Mouse (Mus musculus) forebrain, postnatal 0 days (tissue): ENCODE measurements around the gene Rpl13a. TPM values are rescaled to one million over a fixed set of nuclear protein-coding genes. Genes with fewer than 3 reads are reported as not detected.

ENCODE experiments used
- ATAC-seq: fragments of 200-750 bp; cut with Nextera tagmentation; 2 replicates; pipeline ENCODE4 v1.8.0; 2017; ENCODE audit warnings: mild to moderate bottlenecking, moderate library complexity
- DNase-seq: peaks from one replicate; pipeline ENCODE4 v3.0.0-alpha.2; 2015
- H3K27ac ChIP-seq: fragments of 300-500 bp; sonication (generic); 2 replicates; pipeline ENCODE4 v1.5.1; 2014; ENCODE audit warnings: low read depth, mild to moderate bottlenecking, antibody characterized with exemption, low read length, moderate library complexity, mixed read lengths
- H3K27me3 ChIP-seq: fragments of 300-500 bp; sonication (generic); 2 replicates; pipeline ENCODE4 v1.6.1; 2014; ENCODE audit warnings: mild to moderate bottlenecking, low read length, mixed read lengths; ENCODE audit not compliant: insufficient read depth
- H3K36me3 ChIP-seq: fragments of 300-500 bp; sonication (generic); 2 replicates; pipeline ENCODE4 v1.6.1; 2014; ENCODE audit warnings: mild to moderate bottlenecking, moderate library complexity; ENCODE audit not compliant: insufficient read depth
- H3K4me1 ChIP-seq: fragments of 300-500 bp; sonication (generic); 2 replicates; pipeline ENCODE4 v1.6.1; 2014; ENCODE audit warnings: antibody characterized with exemption; ENCODE audit not compliant: insufficient read depth
- H3K4me2 ChIP-seq: fragments of 300-500 bp; sonication (generic); 2 replicates; pipeline ENCODE4 v1.6.1; 2014; ENCODE audit warnings: low read depth, mild to moderate bottlenecking, moderate library complexity
- H3K4me3 ChIP-seq: fragments of 300-500 bp; sonication (generic); 2 replicates; pipeline ENCODE4 v1.5.1; 2014; ENCODE audit warnings: low read depth, low read length, mixed read lengths
- H3K9ac ChIP-seq: fragments of 300-500 bp; sonication (generic); 2 replicates; pipeline ENCODE4 v1.6.1; 2014; ENCODE audit warnings: mild to moderate bottlenecking
- H3K9me3 ChIP-seq: fragments of 300-500 bp; sonication (generic); 2 replicates; pipeline ENCODE4 v1.6.1; 2016; ENCODE audit warnings: low read length
- CTCF ChIP-seq: sonication (generic); IDR thresholded peaks from 2 replicates; pipeline ENCODE4 v1.5.1; 2016; ENCODE audit warnings: antibody characterized with exemption, control low read depth, low read depth
- WGBS: fragments of 180-500 bp; shearing (Covaris S2); extraction: QIAGEN DNeasy Blood & Tissue Kit; methylation state at CpG from one replicate; pipeline ENCODE4 v1.1.7; 2014; 5-methylcytosine and 5-hydroxymethylcytosine counted together
- polyA plus RNA-seq: library from polyadenylated mRNA; unstranded; fragments of >200 nt; fragmentation: Nextera tagmentation; extraction: Ambion mirVana; gene quantifications from 2 replicates; pipeline ENCODE4 v1.2.1, GENCODE M21; 2015
- total RNA-seq: library from RNA; depleted of rRNA; stranded (reverse); fragments of >200 nt; gene quantifications from 2 replicates; pipeline ENCODE4 v1.2.3, GENCODE M21; 2014

The Rpl13a gene
- total and polyA plus RNA-seq, 2 experiments from 2014 or later = 852 to 2,018 TPM

GRCm38 (mm10) chr7:45124224-45125143 is 4.1 kb downstream of the Rpl13a start, which contains the start of gene Rps11:
Gene Rps11 (minus strand): TSS chr7:45124439.
- peaks cover 60% of the 10 kb centered on the region for H3K36me3 ChIP-seq

GRCm38 (mm10) chr7:45123186-45123570 is 5.4 kb downstream of the Rpl13a start:
- DNase-seq (no peak), ATAC-seq (no peak)
- 22% methylated on average over 12 of the region's 12 CpGs for WGBS
- H3K9me3 ChIP-seq = no peaks in the 10 kb centered on the region
- peak overlapping the region; percentile 99 for H3K9ac ChIP-seq
- peak overlapping the region; percentile 91 for H3K4me2 ChIP-seq
- peak overlapping the region; percentile 86 for H3K4me3 ChIP-seq
- H3K27ac ChIP-seq = peak overlapping the region; percentile 92
- TF ChIP-seq CTCF = no peak
- peaks cover 11% of the 10 kb centered on the region for H3K4me1 ChIP-seq
- H3K36me3 ChIP-seq = peaks cover 68% of the 10 kb centered on the region
- no peaks in the 10 kb centered on the region for H3K27me3 ChIP-seq

More at GRCm38 (mm10) chr7:45124224-45125143, 4.1 kb downstream of the Rpl13a start, which contains the start of gene Rps11:
- ATAC-seq (peak; percentile 85), DNase-seq (peak; percentile 100)
- Histone ChIP-seq H3K4me1 (peaks cover 11% of the 10 kb centered on the region), H3K4me2 (peak within 1 kb of the TSS; percentile 91), H3K27ac (peak within 1 kb of the TSS; percentile 92), H3K9ac (peak within 1 kb of the TSS; percentile 99), H3K4me3 (peak within 1 kb of the TSS; percentile 86), H3K9me3 (no peaks in the 10 kb centered on the region), H3K27me3 (no peaks in the 10 kb centered on the region)
- 2% methylated on average over 59 of the region's 59 CpGs for WGBS
- TF ChIP-seq CTCF = no peak; the same call in none of the 2 replicates

- ATAC-seq (no peak), DNase-seq (no peak)
- Histone ChIP-seq H3K27me3 (no peaks in the 10 kb centered on the region), H3K27ac (no peak overlapping the region), H3K36me3 (peaks cover 73% of the 10 kb centered on the region), H3K4me1 (peaks cover 11% of the 10 kb centered on the region), H3K4me3 (peak overlapping the region; percentile 86), H3K4me2 (peak overlapping the region; percentile 91), H3K9me3 (no peaks in the 10 kb centered on the region), H3K9ac (peak overlapping the region; percentile 99)
- no peak for TF ChIP-seq CTCF
- 86% methylated on average over 15 of the region's 15 CpGs for WGBS
These were observed 5.9 kb downstream of the Rpl13a start for GRCm38 (mm10) chr7:45122561-45123185.

GRCm38 (mm10) chr7:45121966-45122365 is 6.6 kb downstream of the Rpl13a start:
- DNase-seq (no peak), ATAC-seq (no peak)
- no peak overlapping the region for H3K4me2 ChIP-seq
- H3K4me1 ChIP-seq = peaks cover 11% of the 10 kb centered on the region
- no peaks in the 10 kb centered on the region for H3K9me3 ChIP-seq
- no peak for TF ChIP-seq CTCF
- H3K27ac ChIP-seq = no peak overlapping the region
- no peak overlapping the region for H3K9ac ChIP-seq
- H3K27me3 ChIP-seq = no peaks in the 10 kb centered on the region
- peaks cover 73% of the 10 kb centered on the region for H3K36me3 ChIP-seq
- no peak overlapping the region for H3K4me3 ChIP-seq

- no peak overlapping the region for H3K4me2 ChIP-seq
- 59% methylated on average over 8 of the region's 8 CpGs for WGBS
- no peak overlapping the region for H3K27ac ChIP-seq
- DNase-seq = no peak
- peaks cover 67% of the 10 kb centered on the region for H3K36me3 ChIP-seq
- ATAC-seq = no peak
- H3K9me3 ChIP-seq = no peaks in the 10 kb centered on the region
- peaks cover 11% of the 10 kb centered on the region for H3K4me1 ChIP-seq
- no peak overlapping the region for H3K9ac ChIP-seq
- no peak for TF ChIP-seq CTCF
- no peaks in the 10 kb centered on the region for H3K27me3 ChIP-seq
- no peak overlapping the region for H3K4me3 ChIP-seq
These were observed 7.2 kb downstream of the Rpl13a start for GRCm38 (mm10) chr7:45121404-45121803.

GRCm38 (mm10) chr7:45119780-45120709 is 8.5 kb downstream of the Rpl13a start:
- Histone ChIP-seq H3K36me3 (peaks cover 53% of the 10 kb centered on the region), H3K4me2 (no peak overlapping the region), H3K9ac (no peak overlapping the region), H3K27ac (no peak overlapping the region), H3K9me3 (no peaks in the 10 kb centered on the region), H3K4me3 (no peak overlapping the region), H3K4me1 (peaks cover 11% of the 10 kb centered on the region), H3K27me3 (no peaks in the 10 kb centered on the region)
- DNase-seq = no peak
- WGBS = 78% methylated on average over 5 of the region's 5 CpGs
- ATAC-seq = no peak
- no peak for TF ChIP-seq CTCF
